Mouse (Mus musculus): Measurements from ENCODE around the gene Kcnj9. TPM values are rescaled to one million over a fixed set of nuclear protein-coding genes. Genes with fewer than 3 reads are reported as not detected.
A peak's percentile ranks its signal among the peaks of the same experiment; 100 is the strongest.

The Kcnj9 gene
- polyA plus RNA-seq, 1 experiment from 2014 or later, result not detected

DNA sequence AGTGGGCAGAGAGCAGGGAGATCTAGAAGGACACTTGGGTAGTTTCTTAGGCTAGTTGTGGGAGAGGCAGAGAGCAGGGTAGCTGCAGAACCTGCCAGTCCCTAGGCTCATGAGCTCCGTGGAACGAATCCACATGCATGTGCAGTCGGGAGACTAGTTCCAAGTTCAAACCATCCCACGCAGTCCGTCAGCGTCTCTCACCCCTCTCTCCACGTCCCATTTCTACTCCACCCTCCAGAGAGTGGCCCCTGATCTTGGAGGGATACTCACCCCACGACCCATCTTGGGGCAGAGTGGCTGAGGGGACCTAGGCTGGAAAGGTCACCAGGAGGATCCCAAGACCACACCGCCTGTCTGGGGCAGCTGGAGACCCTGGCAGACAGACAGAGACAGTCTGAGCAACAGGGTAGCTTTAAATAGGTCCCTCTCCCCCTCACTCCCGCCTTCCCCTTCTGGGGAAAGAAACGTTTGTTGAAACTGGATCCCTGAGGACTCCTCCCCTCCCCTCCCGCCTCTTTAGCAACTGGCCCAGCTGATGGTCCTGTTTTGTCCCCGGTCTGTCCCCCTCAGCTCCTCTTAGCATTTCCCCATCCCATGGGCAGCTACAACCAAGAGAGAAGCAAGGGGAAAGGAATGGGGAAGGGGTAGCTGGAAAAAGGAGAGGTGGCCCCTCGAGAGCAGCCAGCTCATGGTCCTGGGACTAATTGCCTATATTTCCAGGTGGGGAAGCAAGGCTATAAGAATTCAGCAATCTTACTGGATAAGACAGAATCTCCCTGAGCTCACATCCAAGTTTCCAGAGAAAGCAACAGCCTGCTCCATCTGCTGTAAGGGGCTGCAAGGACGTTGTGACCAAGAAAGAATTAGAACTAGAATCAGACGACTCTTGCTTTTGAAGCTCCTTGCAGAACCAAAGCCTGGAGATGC lies 31.2 kb downstream of the Kcnj9 start, which contains the start of gene Atp1a2:
Gene Atp1a2 (minus strand): TSS at position 454 of the 927 bp plus-strand sequence.
- Histone ChIP-seq H3K4me1 (peaks cover 51% of the 10 kb centered on the region), H3K4me2 (peak within 1 kb of the TSS; percentile 56), H3K9ac (no peak within 1 kb of the TSS), H3K4me3 (replicated peaks) (peak within 1 kb of the TSS; percentile 27), H3K36me3 (no peaks in the 10 kb centered on the region), H3K27ac (peak within 1 kb of the TSS; percentile 63), H3K9me3 (replicated peaks) (no peaks in the 10 kb centered on the region), H3K27me3 (no peaks in the 10 kb centered on the region; the same call in 1 of the 2 replicates)
- peak; percentile 76 for ATAC-seq (replicated peaks; ENCODE audit: low FRiP score)
- 6% methylated on average over 16 of the region's 16 CpGs for WGBS

DNA sequence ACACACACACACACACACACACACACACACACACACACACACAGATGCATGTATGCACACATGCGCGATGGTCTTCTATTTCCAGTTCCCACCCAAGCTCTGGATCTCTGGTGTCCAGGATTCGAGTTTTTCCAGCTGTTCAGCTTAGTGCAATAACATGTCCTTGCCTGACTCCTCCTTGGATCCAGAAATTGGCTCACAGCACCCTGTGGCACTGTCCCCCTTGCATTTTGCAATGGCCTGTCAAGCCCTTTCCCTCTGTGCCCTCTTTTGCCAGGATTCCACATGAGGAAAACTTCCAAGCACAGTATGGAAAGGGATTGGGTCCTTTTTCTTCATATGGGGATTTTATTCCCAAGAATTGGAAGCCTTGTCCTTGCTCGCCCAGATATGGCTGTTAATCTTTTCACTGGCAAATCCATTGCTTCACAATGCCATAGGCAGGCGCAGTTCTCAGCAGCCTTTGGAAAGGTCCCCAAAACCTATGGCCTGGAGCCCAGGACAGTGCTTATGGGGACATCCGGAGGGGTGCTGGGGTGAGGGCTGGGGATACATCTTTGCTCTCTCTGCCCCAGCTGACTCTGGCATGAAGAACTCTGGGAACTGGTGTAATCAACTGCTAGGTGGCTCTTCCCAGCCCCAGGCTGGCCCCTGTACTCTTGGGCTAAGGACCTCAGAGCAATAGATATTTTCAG lies 32.2 kb downstream of the Kcnj9 start:
- Histone ChIP-seq H3K36me3 (no peaks in the 10 kb centered on the region), H3K4me2 (peak overlapping the region; percentile 56), H3K9me3 (replicated peaks) (no peaks in the 10 kb centered on the region), H3K27ac (peak overlapping the region; percentile 63; the same call in 1 of the 2 replicates), H3K27me3 (no peaks in the 10 kb centered on the region; the same call in 1 of the 2 replicates), H3K9ac (no peak overlapping the region), H3K4me3 (replicated peaks) (peak overlapping the region; percentile 27; the same call in 1 of the 2 replicates), H3K4me1 (peaks cover 44% of the 10 kb centered on the region)
- no peak for ATAC-seq (replicated peaks; ENCODE audit: low FRiP score)
- 77% methylated on average over 6 of the region's 6 CpGs for WGBS

DNA sequence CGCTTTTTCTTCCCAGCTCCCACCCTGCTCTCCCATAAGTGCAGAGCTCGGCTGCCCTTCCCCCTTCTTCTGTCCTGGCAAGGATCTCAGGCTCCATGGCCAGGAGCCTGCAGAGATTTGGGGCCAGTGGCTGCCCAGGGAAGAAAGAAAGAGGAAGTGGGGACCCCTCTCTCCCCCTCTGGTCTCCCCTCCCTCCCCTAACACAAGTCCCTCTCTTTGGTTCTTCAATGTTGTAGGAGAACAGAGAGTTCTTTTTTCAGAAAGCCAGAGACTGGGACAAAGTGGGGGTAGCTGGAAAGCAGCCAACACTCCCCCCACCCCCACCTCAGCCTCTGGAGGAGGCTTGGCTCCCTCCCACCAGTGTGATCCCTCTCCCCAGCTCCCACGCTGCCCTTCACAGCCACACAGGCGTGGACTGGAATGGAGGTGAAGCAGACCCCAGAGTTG lies 33.3 kb downstream of the Kcnj9 start:
- Histone ChIP-seq H3K4me3 (replicated peaks) (no peak overlapping the region), H3K27ac (0 out of 2 replicates have a peak overlapping the region, but pooled peaks have one; percentile 22), H3K27me3 (no peaks in the 10 kb centered on the region; the same call in 1 of the 2 replicates), H3K36me3 (no peaks in the 10 kb centered on the region), H3K4me2 (peak overlapping the region; percentile 7; the same call in 1 of the 2 replicates), H3K4me1 (peaks cover 40% of the 10 kb centered on the region), H3K9me3 (replicated peaks) (no peaks in the 10 kb centered on the region), H3K9ac (no peak overlapping the region)
- 45% methylated on average over 4 of the region's 4 CpGs for WGBS
- no peak; the same call in 1 of the 2 replicates for ATAC-seq (replicated peaks; ENCODE audit: low FRiP score)

DNA sequence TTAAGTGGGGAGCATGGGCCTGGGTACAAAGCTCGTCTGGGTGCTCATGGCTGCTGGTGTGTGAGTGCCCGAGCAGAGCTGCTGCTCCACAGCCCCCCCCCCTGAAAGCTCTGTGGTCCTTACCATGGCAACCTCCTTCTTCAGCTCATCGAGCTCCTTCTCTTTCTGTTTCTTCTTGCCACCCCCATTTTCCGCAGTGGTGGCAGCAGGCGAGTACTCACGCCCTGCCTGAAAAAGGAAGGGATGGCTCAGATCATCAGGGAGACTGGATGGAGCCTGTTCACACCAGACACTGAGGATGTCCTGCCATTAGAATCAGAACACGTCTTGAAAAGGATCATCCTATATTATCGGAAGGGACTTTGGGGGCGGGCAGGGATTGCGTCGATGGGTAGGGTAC lies 35.7 kb downstream of the Kcnj9 start:
- no peak overlapping the region for H3K4me3 ChIP-seq (replicated peaks)
- H3K27ac ChIP-seq, result no peak overlapping the region
- H3K27me3 ChIP-seq, result no peaks in the 10 kb centered on the region; the same call in 1 of the 2 replicates
- no peaks in the 10 kb centered on the region for H3K9me3 ChIP-seq (replicated peaks)
- 91% methylated on average over 11 of the region's 11 CpGs for WGBS
- H3K4me1 ChIP-seq, result peaks cover 37% of the 10 kb centered on the region
- no peaks in the 10 kb centered on the region for H3K36me3 ChIP-seq
- H3K4me2 ChIP-seq, result no peak overlapping the region
- ATAC-seq (replicated peaks; ENCODE audit: low FRiP score), result no peak
- no peak overlapping the region for H3K9ac ChIP-seq

DNA sequence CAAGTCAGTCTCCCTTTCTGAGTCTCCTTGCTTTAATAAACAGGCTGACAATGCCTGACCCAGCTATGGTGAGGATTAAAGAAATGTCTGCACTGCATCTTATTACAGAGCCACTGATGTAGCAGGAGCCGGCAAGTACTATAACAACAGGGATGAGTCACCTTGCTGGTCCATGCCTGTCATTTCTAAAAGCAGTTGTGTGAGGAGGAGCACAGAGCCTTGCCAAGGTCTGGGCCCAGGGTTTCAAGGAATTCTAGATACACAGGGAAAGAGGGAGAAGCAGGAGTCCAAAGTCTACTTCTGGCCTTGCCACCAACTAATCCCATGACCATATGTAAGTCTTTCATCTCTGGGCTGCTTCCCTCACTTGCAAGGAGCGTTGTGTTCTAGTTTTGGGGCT lies 36.2 kb downstream of the Kcnj9 start:
- no peaks in the 10 kb centered on the region for H3K27me3 ChIP-seq
- no peaks in the 10 kb centered on the region for H3K9me3 ChIP-seq (replicated peaks)
- H3K36me3 ChIP-seq, result no peaks in the 10 kb centered on the region
- H3K4me2 ChIP-seq, result no peak overlapping the region
- no peak for ATAC-seq (replicated peaks; ENCODE audit: low FRiP score)
- no peak overlapping the region for H3K27ac ChIP-seq
- WGBS, result 78% methylated on average over 2 of the region's 2 CpGs
- H3K4me3 ChIP-seq (replicated peaks), result no peak overlapping the region
- no peak overlapping the region for H3K9ac ChIP-seq
- peaks cover 32% of the 10 kb centered on the region for H3K4me1 ChIP-seq

DNA sequence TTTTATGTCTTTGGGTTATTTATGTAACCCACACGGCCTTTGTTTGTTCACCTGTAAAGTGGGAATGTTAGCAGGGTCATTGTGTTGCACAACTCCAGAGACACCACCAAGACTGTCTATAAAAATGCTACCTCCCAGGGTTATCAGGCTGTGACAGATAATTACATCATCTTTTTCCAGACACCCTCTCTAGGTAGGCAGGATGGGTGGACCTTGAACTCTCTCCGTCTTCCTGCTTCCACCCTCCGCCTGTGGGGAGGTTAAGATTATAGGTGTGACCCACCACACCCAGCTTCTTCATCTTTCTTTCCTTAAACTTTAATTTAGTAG lies 39.5 kb downstream of the Kcnj9 start:
- Histone ChIP-seq H3K27ac (no peak overlapping the region), H3K9ac (no peak overlapping the region), H3K9me3 (replicated peaks) (no peaks in the 10 kb centered on the region), H3K4me3 (replicated peaks) (no peak overlapping the region), H3K36me3 (no peaks in the 10 kb centered on the region), H3K4me2 (no peak overlapping the region), H3K27me3 (no peaks in the 10 kb centered on the region), H3K4me1 (no peaks in the 10 kb centered on the region; the same call in 1 of the 2 replicates)
- 64% methylated on average over 3 of the region's 3 CpGs for WGBS
- ATAC-seq (replicated peaks; ENCODE audit: low FRiP score), result no peak

DNA sequence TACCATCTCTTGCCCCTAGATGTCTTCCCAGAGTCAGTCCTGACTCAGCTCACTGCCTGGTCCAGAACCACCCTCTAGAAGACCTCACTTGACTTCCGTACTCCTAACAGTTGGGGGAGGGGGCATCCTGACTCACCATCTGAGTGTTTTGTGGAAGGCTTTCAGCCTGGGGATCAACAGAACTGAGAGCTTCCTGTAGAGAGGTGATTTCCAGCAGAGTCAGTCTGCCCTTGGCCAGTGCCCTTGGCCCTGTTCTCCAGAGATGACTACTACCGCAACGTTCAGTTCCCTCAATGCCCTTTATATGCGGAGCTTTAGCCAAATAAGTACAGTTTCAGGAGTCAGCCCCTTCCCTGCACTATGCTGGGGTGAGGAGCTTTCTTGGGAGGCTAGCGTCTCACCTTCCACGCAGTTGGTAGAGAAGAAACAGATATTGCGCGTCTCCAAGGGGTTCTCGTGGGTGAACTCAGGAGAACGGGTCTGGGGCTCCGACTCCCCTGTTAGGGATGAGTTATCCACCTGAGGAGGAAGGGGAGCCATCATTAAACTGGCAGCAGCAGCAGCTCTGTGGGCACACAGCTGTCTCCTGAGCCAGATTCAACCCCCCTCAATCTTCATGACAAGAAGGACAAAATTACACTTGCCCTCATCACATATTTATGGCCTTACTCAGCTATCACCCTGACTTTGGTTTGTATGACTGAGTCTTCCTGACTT lies 40.1 kb downstream of the Kcnj9 start:
- H3K27ac ChIP-seq, result no peak overlapping the region
- no peaks in the 10 kb centered on the region for H3K27me3 ChIP-seq
- no peaks in the 10 kb centered on the region for H3K36me3 ChIP-seq
- no peaks in the 10 kb centered on the region for H3K9me3 ChIP-seq (replicated peaks)
- no peaks in the 10 kb centered on the region; the same call in 1 of the 2 replicates for H3K4me1 ChIP-seq
- H3K4me3 ChIP-seq (replicated peaks), result no peak overlapping the region
- H3K9ac ChIP-seq, result no peak overlapping the region
- no peak overlapping the region for H3K4me2 ChIP-seq
- no peak for ATAC-seq (replicated peaks; ENCODE audit: low FRiP score)
- 79% methylated on average over 11 of the region's 11 CpGs for WGBS

DNA sequence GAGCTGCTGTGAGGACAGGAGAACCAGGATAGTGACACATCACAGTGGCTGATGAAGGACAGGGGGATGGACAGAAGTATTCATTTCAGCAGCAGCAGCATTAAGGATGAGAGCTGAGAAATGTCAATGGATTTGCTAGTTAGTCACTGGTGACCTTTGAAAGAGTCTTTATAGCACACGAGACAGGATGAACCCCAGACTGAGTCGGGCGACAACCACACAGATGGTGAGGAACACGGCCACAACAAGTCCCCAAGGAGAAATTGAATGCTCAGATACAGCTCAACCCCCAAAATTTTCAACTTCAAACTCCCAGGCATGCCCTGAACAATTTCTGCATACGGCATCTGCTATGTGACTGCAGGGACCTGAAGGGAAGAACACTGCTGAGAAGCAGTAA lies 42.4 kb downstream of the Kcnj9 start:
- no peak for ATAC-seq (replicated peaks; ENCODE audit: low FRiP score)
- Histone ChIP-seq H3K36me3 (no peaks in the 10 kb centered on the region), H3K4me1 (no peaks in the 10 kb centered on the region; the same call in 1 of the 2 replicates), H3K9me3 (replicated peaks) (no peaks in the 10 kb centered on the region), H3K27me3 (no peaks in the 10 kb centered on the region), H3K4me2 (no peak overlapping the region), H3K9ac (no peak overlapping the region), H3K27ac (no peak overlapping the region), H3K4me3 (replicated peaks) (no peak overlapping the region)
- WGBS, result 85% methylated on average over 5 of the region's 5 CpGs

DNA sequence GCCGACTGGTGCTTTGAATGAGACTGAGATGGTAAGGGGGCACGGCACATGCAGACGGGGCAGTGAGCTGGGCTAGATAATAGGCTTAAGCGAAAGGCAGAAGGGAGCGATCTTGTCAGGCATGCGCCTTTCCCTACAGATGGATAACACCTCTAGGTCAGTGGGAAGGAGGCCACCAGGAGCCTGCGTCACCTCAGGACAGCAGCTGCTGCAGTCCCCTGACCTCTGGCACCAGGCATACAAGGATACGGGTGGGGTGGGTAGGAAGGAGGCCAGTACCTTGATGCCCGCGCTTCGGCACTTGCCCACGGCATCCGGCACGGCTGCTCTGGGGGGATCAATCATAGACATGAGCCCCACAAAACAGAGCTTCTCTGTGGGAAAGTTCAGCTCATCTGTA lies 44.9 kb downstream of the Kcnj9 start:
- WGBS, result 92% methylated on average over 14 of the region's 14 CpGs

DNA sequence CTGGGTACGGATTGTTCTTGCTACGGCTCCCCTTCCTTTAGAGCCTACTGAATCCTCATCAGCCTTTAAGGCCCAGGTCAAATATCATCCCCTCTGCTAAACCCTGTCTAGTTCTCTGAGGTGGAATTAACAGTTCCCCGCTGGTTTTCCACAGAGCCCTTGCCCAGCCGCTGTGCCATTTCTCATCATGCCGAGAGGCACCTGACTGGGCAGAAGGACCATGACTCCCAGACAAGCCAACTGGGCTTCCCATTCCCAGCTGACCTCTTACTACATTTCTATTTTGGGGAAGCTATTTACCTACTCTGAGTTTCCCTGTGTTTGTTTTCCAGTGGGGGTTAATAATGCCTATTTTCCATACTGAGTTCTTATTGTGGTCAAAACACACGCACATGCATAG lies 46.0 kb downstream of the Kcnj9 start:
- 90% methylated on average over 6 of the region's 6 CpGs for WGBS
- no peaks in the 10 kb centered on the region for H3K9me3 ChIP-seq (replicated peaks)

More for the DNA sequence above, 44.9 kb downstream of the Kcnj9 start:
- no peak overlapping the region for H3K9ac ChIP-seq
- no peak overlapping the region for H3K27ac ChIP-seq
- ATAC-seq (replicated peaks; ENCODE audit: low FRiP score), result no peak
- H3K4me1 ChIP-seq, result no peaks in the 10 kb centered on the region; the same call in 1 of the 2 replicates
- H3K9me3 ChIP-seq (replicated peaks), result no peaks in the 10 kb centered on the region
- H3K4me2 ChIP-seq, result no peak overlapping the region
- H3K4me3 ChIP-seq (replicated peaks), result no peak overlapping the region
- H3K27me3 ChIP-seq, result no peaks in the 10 kb centered on the region
- H3K36me3 ChIP-seq, result no peaks in the 10 kb centered on the region

DNA sequence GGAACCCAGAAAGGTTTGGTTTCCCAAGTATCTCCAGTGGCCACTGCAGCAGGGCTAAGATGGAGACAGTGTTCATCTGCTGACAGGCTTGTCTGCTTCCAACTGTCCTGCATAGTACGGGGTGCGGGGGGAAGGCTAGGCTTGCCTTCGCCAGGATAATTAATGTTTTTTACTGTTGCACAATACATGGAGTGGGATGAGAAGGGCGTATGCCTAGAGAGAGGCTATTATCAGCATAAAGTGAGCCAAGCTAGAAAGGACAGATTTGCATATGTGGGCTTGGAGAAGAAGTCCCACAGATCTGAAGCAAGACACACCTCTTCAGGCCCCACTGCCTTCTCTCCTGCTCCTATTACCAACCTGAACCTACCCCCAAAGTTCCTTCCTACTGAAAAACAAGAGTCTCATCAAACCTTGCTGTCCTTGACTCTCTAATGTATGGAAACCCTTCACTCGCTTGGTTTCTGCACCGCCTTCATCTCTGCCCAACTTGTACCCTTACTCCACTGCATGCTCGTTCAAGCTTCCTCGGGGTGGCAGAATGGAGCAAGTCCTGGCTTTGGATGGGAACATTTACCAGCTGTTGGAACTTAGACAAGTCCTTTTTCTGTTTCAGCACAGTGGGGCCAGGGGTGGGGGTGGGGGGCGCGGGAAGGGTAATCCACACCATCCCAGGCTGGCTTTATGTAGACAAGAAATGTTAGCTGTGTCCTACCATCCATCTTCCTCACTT lies 47.4 kb downstream of the Kcnj9 start:
- Histone ChIP-seq H3K4me2 (no peak overlapping the region), H3K9me3 (replicated peaks) (no peaks in the 10 kb centered on the region), H3K36me3 (no peaks in the 10 kb centered on the region), H3K27ac (no peak overlapping the region), H3K4me1 (no peaks in the 10 kb centered on the region; the same call in 1 of the 2 replicates), H3K4me3 (replicated peaks) (no peak overlapping the region), H3K27me3 (no peaks in the 10 kb centered on the region), H3K9ac (no peak overlapping the region)
- ATAC-seq (replicated peaks; ENCODE audit: low FRiP score), result peak; percentile 69; the same call in 1 of the 2 replicates
- WGBS, result 62% methylated on average over 10 of the region's 10 CpGs

More for the DNA sequence above, 46.0 kb downstream of the Kcnj9 start:
- Histone ChIP-seq H3K27ac (no peak overlapping the region), H3K4me3 (replicated peaks) (no peak overlapping the region), H3K4me1 (no peaks in the 10 kb centered on the region; the same call in 1 of the 2 replicates), H3K4me2 (no peak overlapping the region), H3K36me3 (no peaks in the 10 kb centered on the region), H3K27me3 (no peaks in the 10 kb centered on the region), H3K9ac (no peak overlapping the region)
- ATAC-seq (replicated peaks; ENCODE audit: low FRiP score), result no peak

All from kidney, embryonic 15.5 days (tissue).